In genomic region chr2:153441228-153441627, GRCm38 (mm10) we compare ENCODE assay signal across 9 mouse cellular contexts. TPM values are rescaled to one million over a fixed set of nuclear protein-coding genes. Genes with fewer than 3 reads are reported as not detected.
A peak's percentile ranks its signal among the peaks of the same experiment; 100 is the strongest.
DNase-seq lines count a peak whose midpoint lies in the region; ATAC-seq and TF ChIP-seq lines count a peak whose summit lies in the region.
"Had no signal": no experiment of that assay in that cellular context is flagged by ENCODE, and none has a peak within 500 bp of the region (broad histone marks: within the 10 kb centered on the region; RNA-seq: fewer than 3 reads in every experiment).

No protein-coding gene starts in this region.

- H3K4me2 ChIP-seq in embryonic facial prominence, embryonic 12.5 days (replicated peaks) = peak overlapping the region; percentile 85
- H3K4me2 ChIP-seq in hindbrain, embryonic 16.5 days (ENCODE audit: low read length) = peak overlapping the region; percentile 96
- peak overlapping the region; percentile 94; the same call in 1 of the 2 replicates for H3K4me2 ChIP-seq in midbrain, embryonic 16.5 days (ENCODE audit: low read length)

- 48% methylated on average over 3 of the region's 3 CpGs for WGBS in kidney, adult 2 months
- 13% methylated on average over 3 of the region's 3 CpGs for WGBS in embryonic facial prominence, embryonic 12.5 days
- 44% methylated on average over 3 of the region's 3 CpGs for WGBS in hindbrain, embryonic 16.5 days
- 41% methylated on average over 3 of the region's 3 CpGs for WGBS in midbrain, embryonic 16.5 days

- TF ChIP-seq CTCF in kidney, adult 2 months (conservative IDR thresholded peaks at IDR 0.05; ENCODE audit: insufficient read depth, insufficient read length, low read depth, low read length) = no peak

- no peak for ATAC-seq in embryonic facial prominence, embryonic 12.5 days (ENCODE audit: insufficient number of reproducible peaks, insufficient read depth, low FRiP score, low TSS enrichment)
- ATAC-seq in hindbrain, embryonic 16.5 days = no peak
- ATAC-seq in midbrain, embryonic 16.5 days = no peak

- no peaks in the 10 kb centered on the region for H3K9me3 ChIP-seq in embryonic facial prominence, embryonic 12.5 days
- H3K9me3 ChIP-seq in hindbrain, embryonic 16.5 days (ENCODE audit: control insufficient read depth, low read length) = no peaks in the 10 kb centered on the region
- no peaks in the 10 kb centered on the region for H3K9me3 ChIP-seq in midbrain, embryonic 16.5 days (replicated peaks; ENCODE audit: control insufficient read depth, low read length, poor library complexity, severe bottlenecking)

- no peak overlapping the region for H3K4me3 ChIP-seq in kidney, adult 2 months (ENCODE audit: insufficient read depth, low read depth, low read length)
- H3K4me3 ChIP-seq in embryonic facial prominence, embryonic 12.5 days = no peak overlapping the region; the same call in 1 of the 2 replicates
- H3K4me3 ChIP-seq in hindbrain, embryonic 16.5 days (ENCODE audit: low read length) = no peak overlapping the region
- no peak overlapping the region for H3K4me3 ChIP-seq in midbrain, embryonic 16.5 days (ENCODE audit: low read depth, low read length)

- H3K4me1 ChIP-seq in kidney, adult 2 months (ENCODE audit: control insufficient read depth, insufficient read depth, low read length) = peaks cover 34% of the 10 kb centered on the region
- peaks cover 61% of the 10 kb centered on the region for H3K4me1 ChIP-seq in embryonic facial prominence, embryonic 12.5 days
- H3K4me1 ChIP-seq in hindbrain, embryonic 16.5 days (ENCODE audit: control insufficient read depth, insufficient read depth, low read depth, low read length) = peaks cover 53% of the 10 kb centered on the region
- peaks cover 50% of the 10 kb centered on the region for H3K4me1 ChIP-seq in midbrain, embryonic 16.5 days (ENCODE audit: control insufficient read depth, insufficient read depth, low read length)

- DNase-seq in kidney, adult 2 months = no peak
- no peak for DNase-seq in kidney, postnatal 4 days
- DNase-seq in cerebellum, postnatal 36 days = no peak
- DNase-seq in urinary bladder, postnatal 10 days (ENCODE audit: low spot score) = no peak
- DNase-seq in urinary bladder, postnatal 36 days (ENCODE audit: low spot score in 2 of 2) = no peak
- DNase-seq: heart, postnatal 14 days had no signal

- H3K9ac ChIP-seq in embryonic facial prominence, embryonic 12.5 days = peak overlapping the region; percentile 24; the same call in 1 of the 2 replicates
- 0 out of 2 replicates have a peak overlapping the region, but pooled peaks have one; percentile 45 for H3K9ac ChIP-seq in hindbrain, embryonic 16.5 days (ENCODE audit: low read depth, low read length)
- H3K9ac ChIP-seq in midbrain, embryonic 16.5 days (ENCODE audit: low read depth, low read length) = peak overlapping the region; percentile 36

- H3K27ac ChIP-seq in kidney, adult 2 months (ENCODE audit: insufficient read depth, low read depth, low read length) = 0 out of 2 replicates have a peak overlapping the region, but pooled peaks have one; percentile 4
- peak overlapping the region; percentile 97 for H3K27ac ChIP-seq in embryonic facial prominence, embryonic 12.5 days
- H3K27ac ChIP-seq in hindbrain, embryonic 16.5 days (ENCODE audit: low read depth, low read length) = no peak overlapping the region
- H3K27ac ChIP-seq in midbrain, embryonic 16.5 days (ENCODE audit: low read length) = 0 out of 2 replicates have a peak overlapping the region, but pooled peaks have one; percentile 19

- TF ChIP-seq POLR2A in kidney, adult 2 months (IDR thresholded peaks at IDR 0.05; ENCODE audit: low read depth, low read length) = no peak

- H3K27me3 ChIP-seq in kidney, adult 2 months (replicated peaks; ENCODE audit: control insufficient read depth, insufficient read depth, low read length) = no peaks in the 10 kb centered on the region
- H3K27me3 ChIP-seq in embryonic facial prominence, embryonic 12.5 days = no peaks in the 10 kb centered on the region
- H3K27me3 ChIP-seq in hindbrain, embryonic 16.5 days (replicated peaks; ENCODE audit: control insufficient read depth, insufficient read depth, low read length) = no peaks in the 10 kb centered on the region
- H3K27me3 ChIP-seq in midbrain, embryonic 16.5 days (ENCODE audit: control insufficient read depth, insufficient read depth, low read depth, low read length) = no peaks in the 10 kb centered on the region

- H3K36me3 ChIP-seq in kidney, adult 2 months (ENCODE audit: control insufficient read depth, insufficient read depth, low read length) = no peaks in the 10 kb centered on the region
- 0 out of 2 replicates have a peak, but pooled peaks cover under 1% of the 10 kb centered on the region for H3K36me3 ChIP-seq in embryonic facial prominence, embryonic 12.5 days
- H3K36me3 ChIP-seq in hindbrain, embryonic 16.5 days (ENCODE audit: control insufficient read depth, insufficient read depth, low read length) = no peaks in the 10 kb centered on the region
- H3K36me3 ChIP-seq in midbrain, embryonic 16.5 days (ENCODE audit: control insufficient read depth, insufficient read depth, low read length) = no peaks in the 10 kb centered on the region

RNA-seq across cellular contexts. Expression of gene 4930404H24Rik, which starts 51.4 kb away (rescaled TPM):
- not detected in 2 replicates for polyA plus RNA-seq in kidney, adult 2 months (2012; rRNA removed)
- not detected in 2 replicates for polyA plus RNA-seq in embryonic facial prominence, embryonic 12.5 days (2016; fragmentation: Nextera tagmentation; extraction: Ambion mirVana)
- polyA plus RNA-seq in hindbrain, embryonic 16.5 days (2015; fragmentation: Nextera tagmentation; extraction: Ambion mirVana) = not detected in 2 replicates
- not detected in 2 replicates for polyA plus RNA-seq in midbrain, embryonic 16.5 days (2015; fragmentation: Nextera tagmentation; extraction: Ambion mirVana)
